Mouse (Mus musculus) frontal cortex, adult 2 months (tissue): ENCODE measurements around the gene Mapk9. TPM values are rescaled to one million over a fixed set of nuclear protein-coding genes. Genes with fewer than 3 reads are reported as not detected.

Source experiments
- polyA plus RNA-seq: library from polyadenylated mRNA; depleted of rRNA; stranded (reverse); fragments of >200 nt; gene quantifications from 2 replicates; pipeline ENCODE4 v1.2.3, GENCODE M21; 2012; rRNA removed

The Mapk9 gene
- polyA plus RNA-seq, 1 experiment = 129 TPM

Other genes starting within 250 kb of the Mapk9 start
- 1.8 and 1.9 TPM in 2 replicates for gene Flt4, start 237.5 kb upstream of the Mapk9 start, polyA plus RNA-seq
- 0.29 and 0.50 TPM in 2 replicates for gene Scgb3a1, start 183.1 kb upstream of the Mapk9 start, polyA plus RNA-seq
- gene Cnot6, start 134.0 kb upstream of the Mapk9 start, polyA plus RNA-seq = 35.1 and 36.4 TPM in 2 replicates
- gene Gfpt2, start 52.6 kb upstream of the Mapk9 start, polyA plus RNA-seq = 12.5 and 13.0 TPM in 2 replicates
- gene Rasgef1c, start 55.1 kb downstream of the Mapk9 start, polyA plus RNA-seq = 45.3 and 51.3 TPM in 2 replicates
- gene Rnf130, start 178.6 kb downstream of the Mapk9 start, polyA plus RNA-seq = 49.9 and 52.2 TPM in 2 replicates